Mouse (Mus musculus) CH12.LX (cell line): Measurements from ENCODE around the gene Casp3. TPM values are rescaled to one million over a fixed set of nuclear protein-coding genes. Genes with fewer than 3 reads are reported as not detected.
"Not testable (repeated sequence)": the region's sequence is repeated elsewhere in the genome, so short reads cannot be mapped to it uniquely, and the experiment has no call there.

Source experiments
- DNase-seq: peaks from one replicate; pipeline ENCODE4 v3.0.0-alpha.2; 2013; ENCODE audit errors: extremely low read depth
- H3K27ac ChIP-seq: 2 replicates; pipeline ENCODE4 v1.5.1; 2012; ENCODE audit warnings: low read depth, mild to moderate bottlenecking, control low read depth, moderate library complexity; ENCODE audit not compliant: insufficient read depth
- H3K27me3 ChIP-seq: replicated peaks from 2 replicates; pipeline ENCODE3; 2012; ENCODE audit warnings: inconsistent platforms
- H3K36me3 ChIP-seq, 2 experiments: replicated peaks in 1 of 2; 2 replicates each; pipeline versions ENCODE3 to v1.6.1; 2012; ENCODE audit warnings: inconsistent platforms in 1 of 2, low read length in 1 of 2, mild to moderate bottlenecking in 1 of 2, mixed read lengths in 1 of 2, moderate library complexity in 1 of 2; ENCODE audit not compliant: control insufficient read depth in 1 of 2, insufficient read depth in 1 of 2
- H3K4me1 ChIP-seq, 2 experiments: 2 replicates each; pipeline ENCODE4 v1.6.1; 2012; ENCODE audit warnings: inconsistent platforms in 1 of 2, moderate library complexity in 1 of 2; ENCODE audit not compliant: insufficient read depth in 2 of 2, control insufficient read depth in 1 of 2
- H3K4me2 ChIP-seq: 2 replicates; pipeline ENCODE4 v1.6.1; 2012; ENCODE audit warnings: low read depth, mild to moderate bottlenecking, control low read depth; ENCODE audit not compliant: poor library complexity, insufficient read depth, severe bottlenecking
- H3K4me3 ChIP-seq, 3 experiments: fragments of 150-350 bp in 1 of 3; sonication (generic) in 1 of 3; replicated peaks in 1 of 3; 2 replicates each; pipeline versions ENCODE3 to v1.5.1; 2011 to 2012; ENCODE audit warnings: low read depth in 2 of 3, low read length in 2 of 3, mild to moderate bottlenecking in 2 of 3, moderate library complexity in 2 of 3, control low read depth in 1 of 3, improper control_type of control experiment in 1 of 3, inconsistent platforms in 1 of 3, mixed read lengths in 1 of 3; ENCODE audit not compliant: poor library complexity in 1 of 3
- H3K79me2 ChIP-seq: replicated peaks from 2 replicates; pipeline ENCODE4 v1.6.1; 2012; ENCODE audit warnings: mild to moderate bottlenecking, moderate library complexity; ENCODE audit not compliant: control insufficient read depth, poor library complexity, insufficient read depth, severe bottlenecking; ENCODE audit errors: extremely low read depth
- H3K9ac ChIP-seq: 2 replicates; pipeline ENCODE4 v1.6.1; 2012; ENCODE audit warnings: low read depth, mild to moderate bottlenecking, control low read depth, moderate library complexity; ENCODE audit not compliant: insufficient read depth
- H3K9me3 ChIP-seq: replicated peaks from 2 replicates; pipeline ENCODE3; 2012; ENCODE audit warnings: low read length, inconsistent platforms, mixed read lengths
- EP300 ChIP-seq: IDR thresholded peaks from 2 replicates; pipeline ENCODE4 v1.6.1; 2011; ENCODE audit warnings: low read length, improper control_type of control experiment
- IRF4 ChIP-seq: IDR thresholded peaks from 2 replicates; pipeline ENCODE4 v1.6.1; 2014; ENCODE audit warnings: low read depth, mild to moderate bottlenecking, inconsistent platforms, low read length, improper control_type of control experiment
- JUND ChIP-seq: conservative IDR thresholded peaks from 2 replicates; pipeline ENCODE4 v1.6.1; 2011; ENCODE audit warnings: low read depth, low read length, improper control_type of control experiment
- MAFK ChIP-seq: IDR thresholded peaks from 2 replicates; pipeline ENCODE4 v1.6.1; 2011; ENCODE audit warnings: low read length, improper control_type of control experiment; ENCODE audit not compliant: insufficient replicate concordance
- MAX ChIP-seq: IDR thresholded peaks from 2 replicates; pipeline ENCODE4 v1.6.1; 2011; ENCODE audit warnings: low read length, improper control_type of control experiment
- POLR2AphosphoS2 ChIP-seq: IDR thresholded peaks from 2 replicates; pipeline ENCODE4 v1.6.1; 2011; ENCODE audit warnings: low read depth, low read length, improper control_type of control experiment
- USF2 ChIP-seq: conservative IDR thresholded peaks from 2 replicates; pipeline ENCODE4 v1.6.1; 2011; ENCODE audit warnings: low read depth, low read length, improper control_type of control experiment
- dilution Hi-C: fragments of 300-500 bp; cut with MboI; formaldehyde crosslinking; loops from 2 replicates; pipeline ENCODE4 v1.14.3; 2020; ENCODE audit warnings: low sequenced_read_pairs; ENCODE audit not compliant: extremely low pct_unique_long_range_greater_than_20kb, extremely low pct_ligation_motif_present
- in situ Hi-C: fragments of 300-500 bp; cut with MboI; formaldehyde crosslinking; loops from 3 replicates; pipeline ENCODE4 v1.14.3; 2019; ENCODE audit warnings: low sequenced_read_pairs, low pct_ligation_motif_present, low pct_unique_long_range_greater_than_20kb, mixed read lengths
- polyA plus RNA-seq: library from polyadenylated mRNA; unstranded; fragments of >175 nt; gene quantifications from 2 replicates; pipeline ENCODE4 v1.2.1, GENCODE M21; 2012; ENCODE audit warnings: low read depth; ENCODE audit not compliant: insufficient read length
- total RNA-seq, 2 experiments: library from RNA; depleted of rRNA; stranded (reverse); fragments of 300-350 nt in 1 of 2; fragments of >200 nt in 1 of 2; gene quantifications; 2 replicates each; pipeline ENCODE4 v1.2.3; 2012 to 2014

Gene Casp3
- total and polyA plus RNA-seq, 3 experiments: 43.7 to 105 (median 70.0) TPM

GRCm38 (mm10) chr8:46578794-46579193, 38.3 kb upstream of the Casp3 start:
- H3K9ac ChIP-seq: no peak overlapping the region
- no peaks in the 10 kb centered on the region for H3K79me2 ChIP-seq
- in situ Hi-C loops (no loop called here), dilution Hi-C loops (no loop called here)
- peaks cover 57 to 83% of the 10 kb centered on the region in 2 experiments for H3K36me3 ChIP-seq
- no peak for TF ChIP-seq POLR2AphosphoS2
- TF ChIP-seq MAFK: peak; percentile 78
- no peak overlapping the region for H3K4me3 ChIP-seq
- no peak overlapping the region for H3K4me2 ChIP-seq
- H3K9me3 ChIP-seq: no peaks in the 10 kb centered on the region
- H3K27me3 ChIP-seq: no peaks in the 10 kb centered on the region
- no peak overlapping the region for H3K27ac ChIP-seq
- no peak for DNase-seq
- H3K4me1 ChIP-seq: peaks cover 0 to 38% of the 10 kb centered on the region in 2 experiments; a peak in 2 of 4 replicates

- dilution Hi-C loops, H3K4me3 ChIP-seq, H3K27ac ChIP-seq, H3K9ac ChIP-seq, H3K4me2 ChIP-seq, H3K9me3 ChIP-seq, in situ Hi-C loops, H3K27me3 ChIP-seq, DNase-seq, H3K79me2 ChIP-seq: not testable (repeated sequence)
- peaks cover 25 to 55% of the 10 kb centered on the region in 2 experiments for H3K36me3 ChIP-seq
- H3K4me1 ChIP-seq: peaks cover 0 to 35% of the 10 kb centered on the region in 2 experiments; a peak in 2 of 4 replicates
Observed at GRCm38 (mm10) chr8:46584328-46584727, 32.8 kb upstream of the Casp3 start.

GRCm38 (mm10) chr8:46585576-46585975, 31.5 kb upstream of the Casp3 start:
- Histone ChIP-seq H3K36me3 (peaks cover 26 to 50% of the 10 kb centered on the region in 2 experiments), H3K27ac (no peak overlapping the region), H3K4me2 (no peak overlapping the region), H3K79me2 (no peaks in the 10 kb centered on the region), H3K4me3 (no peak overlapping the region), H3K27me3 (no peaks in the 10 kb centered on the region), H3K4me1 (peaks cover 0 to 29% of the 10 kb centered on the region in 2 experiments; a peak in 2 of 4 replicates), H3K9ac (no peak overlapping the region), H3K9me3 (no peaks in the 10 kb centered on the region)
- dilution Hi-C loops: no loop called here
- in situ Hi-C loops: no loop called here
- no peak for TF ChIP-seq USF2
- TF ChIP-seq JUND: no peak
- DNase-seq: no peak

- Histone ChIP-seq H3K4me2 (no peak overlapping the region), H3K27me3 (no peaks in the 10 kb centered on the region), H3K4me1 (peaks cover 0 to 6% of the 10 kb centered on the region in 2 experiments; a peak in 1 of 4 replicates), H3K36me3 (peaks cover 18 to 45% of the 10 kb centered on the region in 2 experiments)
- no peak for DNase-seq
- in situ Hi-C loops (no loop called here), dilution Hi-C loops (no loop called here)
- no peak for TF ChIP-seq IRF4
- no peak for TF ChIP-seq EP300
- TF ChIP-seq MAX: no peak
- TF ChIP-seq, all 38 proteins: peak for 0
- Histone ChIP-seq H3K27ac (no peak overlapping the region), H3K9ac (no peak overlapping the region), H3K9me3 (no peaks in the 10 kb centered on the region), H3K79me2 (no peaks in the 10 kb centered on the region), H3K4me3 (no peak overlapping the region)
Observed at GRCm38 (mm10) chr8:46587911-46588310, 29.2 kb upstream of the Casp3 start.
